Mouse (Mus musculus) right cerebral cortex, postnatal 36 days (tissue): ENCODE data around the gene Hs6st3.
A peak's percentile ranks its signal among the peaks of the same experiment; 100 is the strongest.
"Not testable (repeated sequence)": the region's sequence is repeated elsewhere in the genome, so short reads cannot be mapped to it uniquely, and the experiment has no call there.

Experiments used
- DNase-seq, 2 experiments: peaks; one replicate each; pipeline ENCODE4 v3.0.0; 2022; ENCODE audit warnings: low spot score in 2 of 2, mixed read lengths in 1 of 2

Gene Hs6st3

GRCm38 (mm10) chr14:119248001-119248607 is 110.0 kb downstream of the Hs6st3 start:
- peak; percentile 55 to 68 for DNase-seq

DNA sequence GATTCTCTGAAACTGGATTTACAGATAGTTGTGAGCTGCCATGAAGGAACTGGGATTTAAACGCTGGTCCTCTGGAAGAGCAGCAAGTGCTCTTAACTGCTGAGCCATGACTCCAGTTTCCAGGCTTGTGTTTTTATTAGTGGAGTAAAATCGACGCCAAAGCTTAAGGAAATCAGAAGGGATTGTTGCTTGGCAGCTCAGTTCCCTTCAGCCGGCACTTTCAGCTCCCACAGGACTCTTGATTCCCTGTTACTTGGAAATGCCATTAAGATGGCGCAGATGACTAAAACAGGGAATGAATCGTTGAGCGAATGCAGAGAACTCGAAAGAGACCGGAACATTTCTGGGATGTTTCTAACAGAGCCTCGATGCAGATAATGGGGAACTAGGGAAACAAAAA is 112.2 kb downstream of the Hs6st3 start:
- DNase-seq: no peak

DNA sequence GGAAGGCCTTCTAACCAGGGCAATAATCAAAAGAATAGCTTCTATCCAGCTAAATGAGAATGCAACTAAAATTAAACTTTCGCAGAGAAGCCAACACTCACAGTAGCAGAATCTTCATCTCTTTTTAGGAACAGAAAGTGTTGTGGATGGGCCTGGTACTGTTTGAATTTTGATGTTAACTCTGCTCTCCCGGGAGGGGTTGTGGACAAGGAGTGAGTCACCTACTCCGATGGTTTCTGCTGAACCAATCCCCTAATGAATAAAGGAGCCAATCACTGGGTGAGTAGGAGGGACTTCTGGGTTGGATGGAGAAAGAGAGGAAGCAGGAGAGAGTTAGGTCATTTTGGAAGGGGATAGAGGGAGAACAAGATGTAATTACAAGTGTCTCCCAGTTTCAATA is 117.3 kb downstream of the Hs6st3 start:
- DNase-seq: no peak

GRCm38 (mm10) chr14:119257072-119257471 is 118.9 kb downstream of the Hs6st3 start:
- no peak for DNase-seq

DNA sequence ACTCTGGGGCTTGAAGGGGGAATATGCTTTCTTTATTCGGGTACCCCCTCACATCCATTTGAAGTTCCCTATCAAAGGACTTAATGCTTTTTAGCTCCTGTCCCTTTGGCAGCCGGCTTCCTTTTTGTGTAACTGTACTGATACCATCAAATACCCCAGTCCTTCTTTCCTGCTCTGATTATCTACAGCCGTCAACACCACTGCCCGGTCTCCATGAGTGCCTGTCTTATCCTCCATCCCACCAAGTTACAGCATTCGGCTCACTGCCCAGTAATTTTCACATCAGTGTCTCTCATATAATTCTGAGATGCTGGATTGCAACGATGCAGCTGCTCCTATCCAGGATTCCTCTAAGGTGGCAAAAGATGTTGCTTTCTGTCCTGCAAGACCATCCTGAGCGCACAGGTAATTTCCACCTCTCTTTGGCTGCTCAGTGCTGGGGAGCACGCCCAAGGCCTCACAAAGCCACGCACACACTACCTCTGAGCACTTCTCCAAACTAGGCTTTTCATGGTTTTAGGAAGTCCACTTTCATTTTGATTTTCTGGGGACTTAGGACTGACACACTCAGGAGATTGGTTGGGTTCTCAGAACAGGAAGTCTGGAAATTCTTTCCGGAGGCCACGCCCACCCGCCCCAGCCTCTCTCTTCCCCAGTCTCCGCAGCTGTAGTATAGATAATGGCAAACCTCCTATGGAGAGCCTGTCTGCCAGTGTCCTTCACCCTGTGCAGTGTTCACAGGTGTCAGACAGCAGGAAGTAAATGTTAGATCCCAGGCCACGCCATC is 122.2 kb downstream of the Hs6st3 start:
- no peak for DNase-seq

DNA sequence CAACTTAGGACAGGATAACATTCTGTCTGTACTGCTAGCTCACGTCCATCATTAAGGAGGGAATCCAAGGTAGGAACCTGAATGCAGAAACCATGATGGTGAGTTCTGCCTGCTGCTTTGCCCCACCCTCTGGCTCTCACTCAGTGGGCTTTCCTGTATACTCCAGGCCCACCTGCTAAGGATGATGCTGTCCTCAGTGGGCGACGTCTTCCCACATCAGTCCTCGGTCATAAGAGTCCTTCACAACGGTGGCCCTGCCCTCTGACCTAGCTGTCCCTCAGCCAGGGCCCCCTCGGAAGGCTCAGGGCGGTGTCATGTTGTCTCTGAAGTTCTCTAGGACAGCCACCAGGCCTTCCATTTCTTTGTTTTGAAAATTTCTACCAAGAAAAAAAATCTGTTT is 128.2 kb downstream of the Hs6st3 start:
- DNase-seq: no peak

DNA sequence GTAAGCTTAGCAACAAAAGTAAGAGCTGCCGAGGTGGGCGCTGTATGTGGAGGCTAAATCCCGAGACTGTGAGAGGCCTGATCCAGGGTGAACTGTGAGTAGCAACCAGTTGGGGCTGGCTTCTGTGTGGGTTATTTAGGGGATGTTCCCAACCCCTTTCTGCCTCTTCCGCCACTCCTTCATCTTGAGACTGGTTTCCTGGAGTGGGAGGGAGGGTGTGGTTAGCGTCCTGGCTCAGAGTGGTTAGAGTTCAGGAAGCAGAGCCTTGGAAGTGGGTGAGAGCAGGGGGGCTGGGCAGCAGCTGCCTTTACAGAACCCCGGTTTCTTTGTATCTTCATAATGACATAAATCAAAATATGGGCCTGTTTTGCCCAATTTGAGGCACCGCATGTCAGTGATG is 134.9 kb downstream of the Hs6st3 start:
- DNase-seq: no peak

DNA sequence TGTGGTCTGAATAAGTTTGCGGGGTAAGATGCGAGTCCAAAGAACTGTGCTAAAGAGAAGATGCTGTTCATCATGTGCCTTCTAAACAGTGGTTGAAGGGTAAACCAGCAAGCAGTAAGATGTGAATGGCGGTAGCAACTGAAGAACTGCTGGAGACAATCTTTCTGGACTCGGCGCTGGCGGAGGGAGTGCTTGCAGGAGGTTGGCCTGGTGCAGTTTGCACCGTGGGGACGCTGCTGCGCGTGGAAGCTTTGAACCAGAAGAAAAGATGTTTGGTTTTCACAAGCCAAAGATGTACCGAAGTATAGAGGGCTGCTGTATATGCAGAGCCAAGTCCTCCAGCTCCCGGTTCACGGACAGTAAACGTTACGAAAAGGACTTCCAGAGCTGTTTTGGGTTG is 140.0 kb downstream of the Hs6st3 start:
- not testable (repeated sequence) for DNase-seq

GRCm38 (mm10) chr14:119283951-119284350 is 145.8 kb downstream of the Hs6st3 start:
- DNase-seq: no peak

DNA sequence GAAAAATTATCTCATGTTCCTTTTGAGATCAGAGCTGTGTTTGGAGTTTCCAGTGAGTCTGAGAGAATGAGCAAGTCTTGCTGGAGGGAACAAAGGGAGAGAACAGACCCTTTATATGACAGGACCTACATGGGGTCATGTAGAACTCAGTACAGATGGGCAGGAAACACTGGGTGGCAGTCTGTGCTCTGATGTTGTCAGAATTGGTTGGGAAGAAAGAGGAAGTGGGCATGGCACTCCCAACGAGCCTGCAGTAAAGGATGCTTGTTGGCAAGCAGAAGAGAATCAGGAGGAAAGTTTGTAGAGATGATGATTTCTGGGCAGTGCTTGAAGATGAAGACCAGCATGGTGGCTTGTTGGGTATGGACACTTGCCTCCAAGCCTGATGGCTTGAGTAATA is 151.5 kb downstream of the Hs6st3 start:
- DNase-seq: no peak

DNA sequence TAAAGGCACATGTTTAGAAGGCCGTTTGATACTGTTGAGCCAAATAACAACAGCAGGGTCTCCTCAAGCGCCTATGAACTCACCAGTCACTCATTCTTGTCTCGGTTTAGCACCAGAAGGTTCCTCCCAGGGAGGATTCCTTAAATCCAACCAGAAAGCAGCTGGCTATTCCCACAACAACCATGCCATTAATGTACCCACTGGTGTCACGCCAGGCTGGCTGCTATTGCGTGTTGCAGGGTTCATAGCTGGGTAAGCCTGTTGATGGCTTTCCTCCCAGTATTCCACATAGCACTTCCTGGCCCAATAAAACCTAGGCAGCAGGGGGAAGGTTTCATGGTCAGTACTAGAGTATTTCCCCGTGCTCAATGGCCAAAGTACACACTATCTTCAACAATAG is 155.9 kb downstream of the Hs6st3 start:
- DNase-seq: no peak

DNA sequence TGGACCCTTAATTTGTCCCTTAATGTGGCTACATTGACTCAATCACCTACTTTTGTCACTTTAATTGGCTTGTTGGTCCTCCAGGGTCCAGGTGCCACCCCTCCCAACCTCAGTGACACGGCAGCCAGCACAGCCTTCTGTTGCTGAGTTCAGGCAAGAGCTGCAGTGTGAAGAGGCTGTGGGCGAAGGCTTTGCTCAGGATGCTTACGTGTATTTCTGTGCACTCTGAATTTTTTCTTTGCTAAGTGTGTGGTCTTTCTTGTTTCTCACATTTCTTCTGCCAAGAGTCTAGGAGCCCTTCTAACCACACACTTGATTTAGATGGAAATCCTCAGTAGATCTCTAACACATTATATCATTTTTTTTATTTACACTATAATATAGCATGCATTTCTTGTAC is 168.3 kb downstream of the Hs6st3 start:
- DNase-seq: peak; percentile 14 to 36

DNA sequence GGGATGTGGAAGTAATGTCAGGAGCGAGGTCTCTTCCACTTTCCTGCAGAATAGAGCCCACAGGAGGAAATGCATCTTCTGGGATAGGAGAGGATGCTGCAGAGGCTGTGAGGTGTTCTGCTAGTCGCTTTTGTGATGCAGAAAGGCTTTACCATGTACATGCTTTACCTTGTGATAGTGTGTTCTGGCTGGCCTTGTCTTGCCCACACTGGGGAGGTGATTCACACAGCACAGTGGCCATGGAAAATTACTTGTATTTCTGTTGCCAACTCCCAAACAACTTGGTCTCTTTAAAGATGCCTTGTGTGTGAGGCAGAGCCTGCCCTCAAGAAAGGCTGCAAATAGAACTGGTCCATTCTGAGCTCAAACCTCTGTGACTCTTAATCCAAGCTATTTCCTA is 180.2 kb downstream of the Hs6st3 start:
- DNase-seq: no peak

DNA sequence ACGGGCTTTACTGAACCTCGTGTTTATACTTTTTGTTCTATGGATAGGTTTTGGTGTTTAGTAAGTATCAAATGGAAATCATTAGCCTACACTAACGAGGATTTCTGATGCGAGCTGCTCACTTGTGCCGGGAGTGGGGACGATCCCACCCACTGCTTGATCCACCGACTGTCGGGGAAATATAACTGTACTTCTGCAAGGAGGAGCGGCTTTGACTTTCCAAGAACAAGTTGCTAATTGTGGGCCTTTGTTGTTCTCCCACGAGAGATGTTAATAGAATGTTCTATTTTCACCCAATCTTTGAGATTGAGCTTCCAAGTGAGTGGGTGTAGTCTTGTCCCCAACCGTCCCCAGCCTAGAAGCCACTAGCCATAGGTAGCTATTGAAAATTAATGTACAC is 209.1 kb downstream of the Hs6st3 start:
- DNase-seq: peak; percentile 9 to 26

DNA sequence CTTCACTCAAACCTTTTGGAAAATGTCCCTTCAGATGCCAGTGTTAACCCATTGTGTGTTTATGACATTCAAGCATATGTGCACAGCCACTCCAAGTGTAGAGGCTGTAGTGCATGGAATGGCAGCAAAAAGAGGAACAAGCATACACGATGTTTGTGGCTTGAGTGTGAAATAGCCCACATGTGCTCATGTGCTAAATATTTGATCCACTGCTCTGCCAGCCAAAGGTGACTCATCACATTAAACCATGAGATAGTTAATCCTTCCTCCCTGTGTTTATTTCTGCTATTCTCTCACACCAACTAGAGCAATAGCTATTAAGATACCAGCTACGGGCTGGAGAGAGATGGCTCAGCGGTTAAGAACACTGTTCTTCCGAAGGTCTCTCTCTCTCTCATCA is 223.3 kb downstream of the Hs6st3 start:
- DNase-seq: no peak

DNA sequence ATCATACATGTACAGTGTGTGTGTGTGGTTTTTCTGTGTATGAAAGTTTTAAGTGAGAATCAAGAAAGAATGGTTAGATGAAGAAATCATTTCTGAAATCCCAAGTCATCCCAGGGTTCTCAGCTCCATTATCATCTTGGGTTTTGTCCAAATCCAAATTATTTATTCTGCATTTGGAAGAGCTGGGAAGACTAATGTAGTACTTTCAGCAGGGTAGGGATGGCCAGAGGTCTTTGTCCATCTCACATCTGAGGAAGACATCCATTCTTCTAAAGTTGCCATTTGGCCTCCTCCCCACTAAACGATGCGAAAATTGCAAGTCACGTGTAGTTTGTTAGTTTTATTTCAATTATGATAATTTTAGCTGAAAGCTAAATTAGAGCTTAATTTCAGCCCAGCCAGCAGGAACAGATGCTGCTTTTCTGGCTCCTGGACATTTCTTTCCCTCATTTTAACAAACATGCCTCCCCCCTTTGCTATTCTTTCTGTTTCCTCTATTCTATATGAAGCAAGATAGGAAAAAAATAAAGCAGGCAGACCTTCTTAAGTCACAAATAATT is 229.8 kb downstream of the Hs6st3 start:
- no peak for DNase-seq

GRCm38 (mm10) chr14:119369274-119369673 is 231.1 kb downstream of the Hs6st3 start:
- no peak for DNase-seq

- no peak for DNase-seq
Observed at GRCm38 (mm10) chr14:119370013-119370412, 231.9 kb downstream of the Hs6st3 start.

DNA sequence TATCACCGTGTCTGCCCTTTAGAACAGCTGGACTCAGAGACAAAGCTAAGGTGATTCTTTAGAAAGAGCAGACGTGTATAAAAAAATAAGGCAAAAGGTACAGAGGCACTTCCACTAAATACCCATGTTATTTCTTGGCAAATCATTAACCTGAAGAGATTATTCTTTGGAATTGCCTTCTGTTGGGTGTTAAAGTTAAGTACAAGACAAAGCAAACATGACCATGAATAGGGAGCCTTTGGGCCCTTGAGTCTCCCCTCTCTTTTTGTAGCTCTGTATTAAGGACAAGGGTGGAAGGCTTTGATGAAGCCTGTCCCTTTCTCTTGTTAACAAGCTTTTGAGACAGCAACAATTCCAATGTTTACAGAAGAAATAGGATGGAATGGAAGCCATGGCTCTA is 241.2 kb downstream of the Hs6st3 start:
- no peak for DNase-seq

DNA sequence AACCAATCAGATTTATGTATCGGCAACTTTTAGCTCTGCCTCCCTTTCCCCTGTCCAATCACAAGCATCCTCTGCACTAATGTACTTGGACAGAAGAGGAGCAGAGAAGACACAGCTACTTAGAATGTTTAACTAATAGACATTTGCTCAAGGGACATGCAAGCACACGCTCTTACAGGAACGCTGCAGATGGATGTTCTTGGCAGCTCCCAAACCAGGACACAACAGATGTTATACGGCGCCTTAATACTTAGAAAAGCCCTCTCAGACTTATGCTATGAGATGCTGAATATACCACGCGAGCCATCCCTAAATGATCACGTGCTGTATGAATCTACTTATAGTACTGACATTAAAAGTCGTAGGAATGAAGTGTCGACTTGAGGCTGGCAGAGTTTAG is 263.5 kb downstream of the Hs6st3 start:
- DNase-seq: no peak

DNA sequence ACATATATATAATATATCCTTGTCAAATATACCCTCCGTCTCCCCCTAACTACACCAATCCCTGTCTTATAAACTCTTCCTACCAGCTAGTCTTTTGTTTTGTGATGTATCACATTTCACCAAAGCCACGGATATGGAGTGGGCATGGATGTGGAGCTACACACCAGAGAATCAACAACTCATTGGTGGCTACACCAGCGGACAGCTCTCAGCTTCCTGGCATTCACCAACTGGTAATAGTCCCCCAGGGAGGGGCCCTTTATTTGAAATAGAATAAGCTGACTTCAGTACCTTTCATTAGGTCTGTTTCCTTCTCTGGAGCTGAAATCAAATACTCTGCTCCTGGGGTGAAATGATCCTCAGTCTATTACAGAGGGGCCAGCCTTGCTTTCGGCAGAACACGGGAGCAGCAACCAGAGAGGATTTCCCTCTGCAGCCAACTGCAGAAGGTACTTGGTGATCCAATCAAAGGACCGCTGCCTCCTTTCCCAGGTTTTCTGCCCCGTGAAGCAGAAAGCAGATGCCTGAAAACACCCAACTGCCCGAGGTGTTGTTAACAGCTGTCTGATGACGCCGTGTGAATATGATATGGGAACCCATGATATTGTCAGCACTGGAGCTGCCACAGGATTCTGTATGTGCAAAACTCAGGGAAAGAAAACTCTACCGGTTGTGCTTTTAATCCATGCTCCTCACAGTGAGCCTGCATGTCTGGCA is 271.4 kb downstream of the Hs6st3 start:
- no peak for DNase-seq

GRCm38 (mm10) chr14:119422894-119423293 is 284.8 kb downstream of the Hs6st3 start:
- DNase-seq: no peak

GRCm38 (mm10) chr14:119450471-119450870 is 312.3 kb downstream of the Hs6st3 start:
- no peak for DNase-seq
